Mouse (Mus musculus): Measurements from ENCODE around the gene Sgo1. TPM values are rescaled to one million over a fixed set of nuclear protein-coding genes. Genes with fewer than 3 reads are reported as not detected.
A peak's percentile ranks its signal among the peaks of the same experiment; 100 is the strongest.

The Sgo1 gene
- polyA plus RNA-seq, 1 experiment from 2014 or later, result 54.4 TPM

DNA sequence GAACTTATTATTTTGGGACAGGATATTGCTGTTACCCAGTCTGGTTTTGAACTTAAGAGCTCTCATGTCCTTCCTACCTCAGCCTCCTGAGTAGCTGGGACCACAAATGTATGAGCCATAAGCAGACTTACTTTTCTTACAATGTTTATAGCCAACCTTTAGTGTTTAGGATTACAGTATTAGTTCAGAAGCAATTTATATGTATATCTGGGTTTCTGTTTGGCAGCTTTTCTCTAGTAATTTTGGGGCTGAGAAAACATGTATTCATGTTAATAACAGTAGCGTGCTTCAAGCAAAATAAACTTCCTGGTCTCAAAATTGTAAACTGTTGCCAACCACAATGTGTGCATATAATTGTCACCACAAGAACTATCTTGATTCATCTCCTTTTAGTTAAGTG, 812 bp downstream of the Sgo1 start:
- DNase-seq (ENCODE audit: low spot score), result no peak
- no peak for ATAC-seq (ENCODE audit: insufficient number of reproducible peaks, low FRiP score, low TSS enrichment, low read depth)
- no peak overlapping the region for H3K27ac ChIP-seq (replicated peaks; ENCODE audit: low read depth, low read length)

DNA sequence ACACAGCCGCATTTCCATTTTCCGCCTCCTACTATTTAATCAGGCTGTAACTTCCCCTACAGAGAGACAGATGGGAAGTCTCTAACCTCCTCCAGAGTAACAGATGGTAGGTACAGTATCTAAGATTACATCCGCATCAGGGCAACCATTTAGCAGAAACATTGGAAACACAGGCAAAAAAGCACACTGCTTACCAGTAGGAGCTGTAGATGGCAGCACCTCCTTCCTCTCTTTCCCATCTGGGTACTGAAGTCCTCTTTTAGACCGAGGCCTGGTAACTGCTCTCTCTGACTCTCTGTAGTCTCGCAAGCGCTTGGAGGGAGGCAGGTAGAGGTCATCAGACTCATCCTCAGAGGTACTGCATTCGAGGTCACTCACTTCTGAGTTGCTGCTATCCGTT, 10.4 kb downstream of the Sgo1 start:
- H3K9me3 ChIP-seq (ENCODE audit: control insufficient read depth, low read length), result no peaks in the 10 kb centered on the region
- no peak overlapping the region for H3K27ac ChIP-seq (replicated peaks; ENCODE audit: low read depth, low read length)
- no peaks in the 10 kb centered on the region for H3K27me3 ChIP-seq (ENCODE audit: control insufficient read depth, insufficient read depth, low read length)
- DNase-seq (ENCODE audit: low spot score) (no peak), ATAC-seq (ENCODE audit: insufficient number of reproducible peaks, low FRiP score, low TSS enrichment, low read depth) (no peak)
- H3K4me2 ChIP-seq (ENCODE audit: low read depth, severe bottlenecking), result no peak overlapping the region
- no peaks in the 10 kb centered on the region for H3K4me1 ChIP-seq (ENCODE audit: control insufficient read depth, insufficient read depth, low read length)
- 83% methylated on average over 8 of the region's 8 CpGs for WGBS
- no peak overlapping the region for H3K9ac ChIP-seq (ENCODE audit: low read length)
- H3K4me3 ChIP-seq (ENCODE audit: low read depth, low read length), result no peak overlapping the region
- peaks cover 11% of the 10 kb centered on the region; the same call in 1 of the 2 replicates for H3K36me3 ChIP-seq (ENCODE audit: control insufficient read depth, insufficient read depth, low read length)

More for the DNA sequence above, 812 bp downstream of the Sgo1 start:
- Histone ChIP-seq H3K4me3 (ENCODE audit: low read depth, low read length) (peak overlapping the region; percentile 60), H3K4me2 (ENCODE audit: low read depth, severe bottlenecking) (peak overlapping the region; percentile 56), H3K36me3 (ENCODE audit: control insufficient read depth, insufficient read depth, low read length) (no peaks in the 10 kb centered on the region; the same call in 1 of the 2 replicates), H3K9me3 (ENCODE audit: control insufficient read depth, low read length) (no peaks in the 10 kb centered on the region), H3K27me3 (ENCODE audit: control insufficient read depth, insufficient read depth, low read length) (no peaks in the 10 kb centered on the region), H3K9ac (ENCODE audit: low read length) (peak overlapping the region; percentile 76; the same call in 1 of the 2 replicates), H3K4me1 (ENCODE audit: control insufficient read depth, insufficient read depth, low read length) (no peaks in the 10 kb centered on the region)
- 24% methylated on average over 1 of the region's 1 CpGs for WGBS

DNA sequence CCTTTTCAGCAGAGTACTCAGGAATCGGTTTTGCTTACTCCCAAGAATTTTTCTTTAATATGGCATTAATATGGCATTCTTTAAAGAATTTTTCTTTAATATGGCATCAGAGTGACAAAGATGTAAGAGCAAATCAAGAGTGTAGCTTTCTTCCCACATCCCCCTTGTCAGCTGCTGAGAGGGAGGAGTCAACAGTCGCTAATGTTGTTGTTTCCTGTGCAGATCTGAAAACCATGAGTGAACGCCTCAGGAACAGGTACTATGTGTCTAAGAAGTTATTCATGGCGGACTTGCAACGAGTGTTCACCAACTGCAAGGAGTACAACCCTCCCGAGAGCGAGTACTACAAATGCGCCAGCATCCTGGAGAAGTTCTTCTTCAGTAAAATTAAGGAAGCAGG, 18.7 kb downstream of the Sgo1 start:
- Histone ChIP-seq H3K9me3 (ENCODE audit: control insufficient read depth, low read length) (no peaks in the 10 kb centered on the region), H3K27me3 (ENCODE audit: control insufficient read depth, insufficient read depth, low read length) (no peaks in the 10 kb centered on the region), H3K36me3 (ENCODE audit: control insufficient read depth, insufficient read depth, low read length) (peaks cover 6% of the 10 kb centered on the region; the same call in 1 of the 2 replicates), H3K27ac (replicated peaks; ENCODE audit: low read depth, low read length) (no peak overlapping the region), H3K4me2 (ENCODE audit: low read depth, severe bottlenecking) (no peak overlapping the region), H3K9ac (ENCODE audit: low read length) (no peak overlapping the region), H3K4me1 (ENCODE audit: control insufficient read depth, insufficient read depth, low read length) (no peaks in the 10 kb centered on the region), H3K4me3 (ENCODE audit: low read depth, low read length) (no peak overlapping the region)
- 93% methylated on average over 8 of the region's 8 CpGs for WGBS
- ATAC-seq (ENCODE audit: insufficient number of reproducible peaks, low FRiP score, low TSS enrichment, low read depth) (no peak), DNase-seq (ENCODE audit: low spot score) (no peak)

GRCm38 (mm10) chr17:53664703-53665382, 24.3 kb downstream of the Sgo1 start:
- H3K27ac ChIP-seq (replicated peaks; ENCODE audit: low read depth, low read length), result no peak overlapping the region
- H3K4me1 ChIP-seq (ENCODE audit: control insufficient read depth, insufficient read depth, low read length), result no peaks in the 10 kb centered on the region
- H3K4me3 ChIP-seq (ENCODE audit: low read depth, low read length), result no peak overlapping the region
- no peak overlapping the region for H3K9ac ChIP-seq (ENCODE audit: low read length)
- DNase-seq (ENCODE audit: low spot score) (no peak), ATAC-seq (ENCODE audit: insufficient number of reproducible peaks, low FRiP score, low TSS enrichment, low read depth) (no peak)
- H3K27me3 ChIP-seq (ENCODE audit: control insufficient read depth, insufficient read depth, low read length), result no peaks in the 10 kb centered on the region
- H3K4me2 ChIP-seq (ENCODE audit: low read depth, severe bottlenecking), result no peak overlapping the region
- peaks cover 3% of the 10 kb centered on the region; the same call in 1 of the 2 replicates for H3K36me3 ChIP-seq (ENCODE audit: control insufficient read depth, insufficient read depth, low read length)
- 79% methylated on average over 2 of the region's 2 CpGs for WGBS
- no peaks in the 10 kb centered on the region for H3K9me3 ChIP-seq (ENCODE audit: control insufficient read depth, low read length)

DNA sequence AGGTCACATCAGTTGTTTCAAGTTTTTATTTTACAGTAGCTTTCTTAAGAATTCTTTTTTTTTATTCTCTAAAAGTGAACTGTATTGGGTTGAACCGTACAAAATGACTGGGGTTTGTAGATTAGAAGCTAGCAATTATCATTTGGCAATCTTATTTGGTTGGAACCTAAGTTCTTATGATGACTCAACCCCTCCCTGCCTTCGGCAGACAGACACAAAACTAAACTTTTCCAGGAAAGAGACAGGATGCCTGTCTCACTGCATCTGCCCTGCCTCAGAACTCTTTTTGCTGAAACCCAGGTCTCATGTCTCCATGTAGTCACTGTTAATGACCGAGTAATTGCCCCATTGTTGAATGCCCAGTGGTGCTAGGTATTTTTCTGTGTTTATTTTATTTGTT, 24.9 kb downstream of the Sgo1 start:
- H3K9me3 ChIP-seq (ENCODE audit: control insufficient read depth, low read length), result no peaks in the 10 kb centered on the region
- ATAC-seq (ENCODE audit: insufficient number of reproducible peaks, low FRiP score, low TSS enrichment, low read depth) (no peak), DNase-seq (ENCODE audit: low spot score) (no peak)
- no peak overlapping the region for H3K9ac ChIP-seq (ENCODE audit: low read length)
- WGBS, result 92% methylated on average over 3 of the region's 3 CpGs
- H3K4me3 ChIP-seq (ENCODE audit: low read depth, low read length), result no peak overlapping the region
- no peak overlapping the region for H3K4me2 ChIP-seq (ENCODE audit: low read depth, severe bottlenecking)
- no peak overlapping the region for H3K27ac ChIP-seq (replicated peaks; ENCODE audit: low read depth, low read length)
- H3K27me3 ChIP-seq (ENCODE audit: control insufficient read depth, insufficient read depth, low read length), result no peaks in the 10 kb centered on the region
- no peaks in the 10 kb centered on the region; the same call in 1 of the 2 replicates for H3K36me3 ChIP-seq (ENCODE audit: control insufficient read depth, insufficient read depth, low read length)
- no peaks in the 10 kb centered on the region for H3K4me1 ChIP-seq (ENCODE audit: control insufficient read depth, insufficient read depth, low read length)

DNA sequence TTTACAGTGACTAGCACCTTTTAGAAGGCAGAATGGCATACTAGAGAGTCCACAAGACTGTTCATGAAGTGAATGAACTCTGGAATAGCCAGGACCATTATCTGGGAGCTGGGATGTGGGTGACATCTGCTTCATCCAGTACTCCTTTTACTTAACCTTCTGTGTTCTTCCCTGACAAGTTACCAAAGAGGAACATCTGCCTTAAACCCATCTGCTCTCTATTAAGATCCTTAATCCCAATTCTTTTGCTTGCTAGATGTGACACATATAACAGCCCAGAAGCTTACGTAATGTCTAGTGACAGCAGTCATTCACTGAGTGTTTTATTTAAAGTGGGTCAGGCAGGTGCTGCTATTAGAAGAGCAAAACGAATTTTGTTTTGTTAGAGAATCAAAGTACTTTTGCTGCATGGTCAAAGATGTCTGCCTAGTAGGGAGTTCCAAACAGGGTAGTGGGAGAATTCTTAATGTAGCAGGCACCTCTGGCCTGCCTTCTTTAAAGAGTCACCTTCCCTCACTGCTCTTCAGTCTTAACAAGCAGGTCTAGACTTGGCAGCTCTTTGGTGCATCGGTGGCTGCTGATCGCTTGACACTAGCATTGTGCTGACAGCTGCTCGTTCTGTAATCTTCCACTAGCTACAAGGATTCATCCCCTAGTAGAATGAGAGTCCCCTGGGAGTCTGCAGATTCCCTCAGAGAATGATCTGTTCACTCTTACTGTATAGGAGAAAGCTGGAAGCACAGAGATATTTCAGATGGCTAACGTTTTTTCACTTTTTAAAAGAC, 27.9 kb downstream of the Sgo1 start:
- ATAC-seq (ENCODE audit: insufficient number of reproducible peaks, low FRiP score, low TSS enrichment, low read depth) (no peak), DNase-seq (ENCODE audit: low spot score) (no peak)
- WGBS, result 82% methylated on average over 6 of the region's 6 CpGs
- H3K4me3 ChIP-seq (ENCODE audit: low read depth, low read length), result no peak overlapping the region
- no peak overlapping the region for H3K9ac ChIP-seq (ENCODE audit: low read length)
- H3K27ac ChIP-seq (replicated peaks; ENCODE audit: low read depth, low read length), result no peak overlapping the region
- no peaks in the 10 kb centered on the region for H3K9me3 ChIP-seq (ENCODE audit: control insufficient read depth, low read length)
- no peaks in the 10 kb centered on the region for H3K36me3 ChIP-seq (ENCODE audit: control insufficient read depth, insufficient read depth, low read length)
- no peaks in the 10 kb centered on the region for H3K4me1 ChIP-seq (ENCODE audit: control insufficient read depth, insufficient read depth, low read length)
- H3K4me2 ChIP-seq (ENCODE audit: low read depth, severe bottlenecking), result no peak overlapping the region
- H3K27me3 ChIP-seq (ENCODE audit: control insufficient read depth, insufficient read depth, low read length), result no peaks in the 10 kb centered on the region

DNA sequence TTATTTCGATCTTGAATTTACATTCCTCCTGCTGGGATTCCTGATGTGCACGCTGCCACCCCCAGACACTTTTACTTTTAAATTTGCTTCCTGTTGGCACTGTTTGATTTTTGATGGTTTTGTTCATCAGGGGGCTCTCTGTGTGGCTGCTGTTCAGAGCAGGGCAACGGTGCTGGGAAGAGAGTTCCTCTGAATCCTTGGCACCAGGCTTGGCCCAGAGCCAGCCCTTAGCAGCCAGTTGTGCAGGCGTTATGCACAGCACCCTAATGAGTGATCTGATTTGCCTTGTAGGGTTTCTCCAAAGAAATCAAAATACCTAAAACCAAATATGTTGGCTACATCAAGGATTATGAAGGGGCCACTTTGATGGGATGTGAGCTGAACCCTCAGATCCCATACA, 29.4 kb downstream of the Sgo1 start:
- Histone ChIP-seq H3K9me3 (ENCODE audit: control insufficient read depth, low read length) (no peaks in the 10 kb centered on the region), H3K27me3 (ENCODE audit: control insufficient read depth, insufficient read depth, low read length) (no peaks in the 10 kb centered on the region), H3K27ac (replicated peaks; ENCODE audit: low read depth, low read length) (no peak overlapping the region), H3K9ac (ENCODE audit: low read length) (no peak overlapping the region), H3K36me3 (ENCODE audit: control insufficient read depth, insufficient read depth, low read length) (no peaks in the 10 kb centered on the region), H3K4me3 (ENCODE audit: low read depth, low read length) (no peak overlapping the region), H3K4me2 (ENCODE audit: low read depth, severe bottlenecking) (no peak overlapping the region), H3K4me1 (ENCODE audit: control insufficient read depth, insufficient read depth, low read length) (no peaks in the 10 kb centered on the region)
- ATAC-seq (ENCODE audit: insufficient number of reproducible peaks, low FRiP score, low TSS enrichment, low read depth), result no peak
- 83% methylated on average over 4 of the region's 4 CpGs for WGBS
- DNase-seq (ENCODE audit: low spot score), result no peak

DNA sequence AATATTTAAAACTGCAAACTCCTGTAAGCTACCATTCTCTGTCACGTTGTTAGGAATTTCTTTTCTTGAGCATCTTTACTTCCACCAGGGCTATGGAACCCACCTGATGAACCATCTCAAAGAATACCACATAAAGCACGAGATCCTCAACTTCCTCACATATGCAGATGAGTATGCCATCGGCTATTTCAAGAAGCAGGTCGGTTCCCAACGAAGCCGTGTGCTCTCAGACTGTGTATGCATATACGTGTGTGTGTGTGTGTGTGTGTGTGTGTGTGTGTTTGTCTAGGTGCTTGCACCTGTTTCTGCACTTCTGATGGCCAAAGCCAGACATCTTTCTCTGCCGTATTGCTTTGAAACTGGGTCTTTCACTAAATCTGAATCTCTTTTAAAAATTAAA, 29.9 kb downstream of the Sgo1 start:
- Histone ChIP-seq H3K27me3 (ENCODE audit: control insufficient read depth, insufficient read depth, low read length) (no peaks in the 10 kb centered on the region), H3K9me3 (ENCODE audit: control insufficient read depth, low read length) (no peaks in the 10 kb centered on the region), H3K4me1 (ENCODE audit: control insufficient read depth, insufficient read depth, low read length) (no peaks in the 10 kb centered on the region), H3K27ac (replicated peaks; ENCODE audit: low read depth, low read length) (no peak overlapping the region), H3K4me2 (ENCODE audit: low read depth, severe bottlenecking) (no peak overlapping the region), H3K9ac (ENCODE audit: low read length) (no peak overlapping the region), H3K36me3 (ENCODE audit: control insufficient read depth, insufficient read depth, low read length) (no peaks in the 10 kb centered on the region), H3K4me3 (ENCODE audit: low read depth, low read length) (no peak overlapping the region)
- no peak for ATAC-seq (ENCODE audit: insufficient number of reproducible peaks, low FRiP score, low TSS enrichment, low read depth)
- no peak for DNase-seq (ENCODE audit: low spot score)
- 89% methylated on average over 8 of the region's 8 CpGs for WGBS

Data from limb, embryonic 11.5 days (tissue).